Mouse (Mus musculus): ENCODE data around the gene Slc26a9. TPM values are rescaled to one million over a fixed set of nuclear protein-coding genes. Genes with fewer than 3 reads are reported as not detected.

Gene Slc26a9
- polyA plus RNA-seq (2015; fragmentation: Nextera tagmentation; extraction: Ambion mirVana), result not detected in 2 replicates

DNA sequence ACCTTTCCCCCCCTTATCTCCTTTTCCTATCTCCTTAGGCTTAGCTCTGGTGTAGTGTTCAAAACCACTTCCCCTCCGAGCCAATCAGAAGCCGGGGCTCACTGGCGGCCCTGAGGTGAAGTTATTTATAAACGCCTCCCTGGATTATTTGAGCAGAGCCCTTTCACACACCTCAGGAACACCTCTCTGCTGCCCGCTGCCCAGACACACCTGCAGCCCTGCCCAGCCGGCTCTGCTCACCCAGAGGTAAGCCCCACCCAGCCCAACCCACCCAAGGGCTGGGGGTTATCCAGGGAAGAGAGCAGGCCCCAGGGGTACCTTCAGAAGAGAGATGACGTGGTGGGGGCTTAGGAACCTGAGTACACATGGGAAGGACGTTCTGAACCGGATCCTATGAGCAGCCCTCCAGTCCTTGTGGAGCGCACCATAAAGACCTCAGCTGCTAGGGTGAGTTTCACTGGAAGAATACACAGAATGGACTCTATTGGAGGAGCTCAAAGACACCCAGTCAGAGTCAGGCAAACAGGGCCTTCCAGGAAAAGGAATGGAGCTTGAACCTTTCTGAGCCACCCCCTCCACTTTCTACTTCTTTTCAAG, at the start of gene Slc26a9:
Gene Slc26a9 (plus strand): TSS at position 155 of the 597 bp plus-strand sequence.
- no peak for DNase-seq
- H3K4me2 ChIP-seq (ENCODE audit: low read depth, low read length), result no peak within 1 kb of the TSS
- no peak within 1 kb of the TSS for H3K4me3 ChIP-seq (ENCODE audit: low read depth, low read length)
- WGBS (ENCODE audit: insufficient replicate concordance), result 25% methylated on average over 10 of the region's 10 CpGs
- H3K27ac ChIP-seq (ENCODE audit: low read depth), result no peak within 1 kb of the TSS
- H3K4me1 ChIP-seq (ENCODE audit: insufficient read depth), result no peaks in the 10 kb centered on the region
- no peak for TF ChIP-seq EP300 (IDR thresholded peaks at IDR 0.05; ENCODE audit: low read depth)
- TF ChIP-seq CTCF (IDR thresholded peaks at IDR 0.05; ENCODE audit: low read depth), result no peak
- H3K36me3 ChIP-seq (replicated peaks; ENCODE audit: insufficient read depth, low read length), result no peaks in the 10 kb centered on the region
- H3K9ac ChIP-seq (replicated peaks), result no peak within 1 kb of the TSS
- ATAC-seq, result no peak
- H3K27me3 ChIP-seq (ENCODE audit: insufficient read depth, low read length), result 0 out of 2 replicates have a peak, but pooled peaks cover 3% of the 10 kb centered on the region
- H3K9me3 ChIP-seq (ENCODE audit: low read length), result no peaks in the 10 kb centered on the region

DNA sequence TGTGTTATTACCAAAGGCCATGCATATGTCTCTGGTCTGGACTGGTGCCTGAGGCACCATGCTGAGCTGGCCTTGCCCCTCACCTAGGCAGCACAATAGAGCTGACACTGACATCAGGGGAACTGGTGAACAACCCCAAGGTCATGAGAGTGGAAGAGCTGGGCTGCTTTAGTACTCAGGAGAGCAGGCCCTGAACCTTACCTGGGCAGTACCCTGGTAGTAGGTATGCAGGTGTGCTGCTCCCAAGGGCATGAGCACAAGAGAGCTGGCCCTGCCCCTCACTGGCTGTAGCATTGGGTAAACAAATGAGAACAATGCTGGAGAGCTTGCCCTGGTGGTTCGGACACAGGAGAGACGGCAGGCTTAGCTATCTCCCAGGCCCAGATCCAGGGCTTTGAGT, 48.5 kb upstream of the Slc26a9 start:
- Histone ChIP-seq H3K36me3 (replicated peaks; ENCODE audit: insufficient read depth, low read length) (no peaks in the 10 kb centered on the region), H3K9ac (replicated peaks) (no peak overlapping the region), H3K4me1 (ENCODE audit: insufficient read depth) (0 out of 2 replicates have a peak, but pooled peaks cover 3% of the 10 kb centered on the region), H3K4me2 (ENCODE audit: low read depth, low read length) (no peak overlapping the region), H3K9me3 (ENCODE audit: low read length) (no peaks in the 10 kb centered on the region), H3K27me3 (ENCODE audit: insufficient read depth, low read length) (no peaks in the 10 kb centered on the region), H3K27ac (ENCODE audit: low read depth) (no peak overlapping the region), H3K4me3 (ENCODE audit: low read depth, low read length) (no peak overlapping the region)
- no peak for ATAC-seq
- no peak for DNase-seq
- 83% methylated on average over 2 of the region's 2 CpGs for WGBS (ENCODE audit: insufficient replicate concordance)
- TF ChIP-seq EP300 (IDR thresholded peaks at IDR 0.05; ENCODE audit: low read depth) (no peak), CTCF (IDR thresholded peaks at IDR 0.05; ENCODE audit: low read depth) (no peak)

DNA sequence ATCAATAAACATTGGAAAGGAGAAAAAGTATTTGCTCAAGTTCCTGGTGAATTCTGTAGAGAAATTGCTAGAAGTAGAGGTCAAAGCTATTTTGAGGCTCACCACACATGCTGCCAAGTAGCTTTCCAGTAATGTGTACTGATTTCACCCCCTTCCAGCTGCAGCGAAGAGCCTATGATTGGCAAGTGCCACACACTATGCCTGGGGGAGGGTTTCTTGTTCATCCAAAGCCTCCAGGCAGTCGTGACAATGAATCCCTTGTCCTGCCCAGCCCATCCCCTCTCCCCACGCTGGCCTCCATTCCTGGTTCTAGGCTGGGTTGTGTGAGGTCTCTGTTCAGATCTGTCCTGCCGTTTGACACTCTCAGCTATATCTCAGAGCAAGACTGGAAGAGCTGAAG, 47.5 kb upstream of the Slc26a9 start:
- DNase-seq, result no peak
- ATAC-seq, result no peak
- no peak overlapping the region for H3K4me2 ChIP-seq (ENCODE audit: low read depth, low read length)
- 63% methylated on average over 4 of the region's 4 CpGs for WGBS (ENCODE audit: insufficient replicate concordance)
- H3K4me1 ChIP-seq (ENCODE audit: insufficient read depth), result no peaks in the 10 kb centered on the region
- no peaks in the 10 kb centered on the region for H3K27me3 ChIP-seq (ENCODE audit: insufficient read depth, low read length)
- no peaks in the 10 kb centered on the region for H3K36me3 ChIP-seq (replicated peaks; ENCODE audit: insufficient read depth, low read length)
- H3K4me3 ChIP-seq (ENCODE audit: low read depth, low read length), result no peak overlapping the region
- no peaks in the 10 kb centered on the region for H3K9me3 ChIP-seq (ENCODE audit: low read length)
- H3K9ac ChIP-seq (replicated peaks), result no peak overlapping the region
- no peak for TF ChIP-seq EP300 (IDR thresholded peaks at IDR 0.05; ENCODE audit: low read depth)
- TF ChIP-seq CTCF (IDR thresholded peaks at IDR 0.05; ENCODE audit: low read depth), result no peak
- no peak overlapping the region for H3K27ac ChIP-seq (ENCODE audit: low read depth)

DNA sequence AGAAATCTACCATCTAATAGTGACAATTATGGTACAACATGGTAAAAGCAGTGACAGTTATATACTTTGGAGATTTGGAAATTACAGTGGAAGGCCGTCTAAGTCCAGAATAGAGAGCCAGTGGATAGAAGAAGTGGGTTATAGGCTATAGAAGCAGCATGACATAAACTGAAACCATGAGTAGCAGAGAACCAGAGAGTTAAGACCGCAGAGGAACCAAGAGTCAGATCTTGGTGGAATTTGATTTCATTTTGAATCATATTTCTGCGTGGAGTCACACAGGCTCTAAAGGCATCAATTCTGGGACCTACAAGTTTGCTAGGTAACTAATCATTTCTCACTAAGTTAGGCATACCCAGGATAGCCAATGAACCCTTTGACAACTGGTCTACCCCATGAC, 45.1 kb upstream of the Slc26a9 start:
- 75% methylated on average over 3 of the region's 3 CpGs for WGBS (ENCODE audit: insufficient replicate concordance)
- no peak for ATAC-seq

DNA sequence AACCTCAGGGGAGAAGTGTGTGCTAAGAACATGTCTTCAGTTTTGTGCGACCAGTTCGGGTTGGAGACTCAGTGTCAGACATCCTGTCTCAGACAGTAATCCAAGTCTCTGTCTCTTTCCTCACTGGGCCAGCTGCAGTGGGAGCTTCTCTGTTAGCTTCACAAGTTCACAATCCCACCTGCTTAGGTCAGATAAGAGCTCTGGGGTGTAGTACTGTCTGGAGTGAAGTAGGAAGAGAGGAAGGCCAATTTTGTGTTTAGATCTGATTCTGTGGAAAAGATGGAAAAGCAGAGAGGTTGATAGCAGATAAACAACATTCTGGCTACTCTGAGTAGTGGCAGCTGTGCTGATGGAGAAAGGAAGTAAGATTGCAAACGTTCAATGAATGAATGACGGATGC, 44.2 kb upstream of the Slc26a9 start:
- Histone ChIP-seq H3K4me1 (ENCODE audit: insufficient read depth) (peaks cover 4% of the 10 kb centered on the region; the same call in 1 of the 2 replicates), H3K4me2 (ENCODE audit: low read depth, low read length) (no peak overlapping the region), H3K4me3 (ENCODE audit: low read depth, low read length) (no peak overlapping the region), H3K27ac (ENCODE audit: low read depth) (no peak overlapping the region), H3K9me3 (ENCODE audit: low read length) (no peaks in the 10 kb centered on the region), H3K36me3 (replicated peaks; ENCODE audit: insufficient read depth, low read length) (no peaks in the 10 kb centered on the region), H3K9ac (replicated peaks) (no peak overlapping the region), H3K27me3 (ENCODE audit: insufficient read depth, low read length) (no peaks in the 10 kb centered on the region)
- DNase-seq (no peak), ATAC-seq (no peak)
- WGBS (ENCODE audit: insufficient replicate concordance), result 71% methylated on average over 4 of the region's 4 CpGs
- TF ChIP-seq CTCF (IDR thresholded peaks at IDR 0.05; ENCODE audit: low read depth) (no peak), EP300 (IDR thresholded peaks at IDR 0.05; ENCODE audit: low read depth) (no peak)

More for the DNA sequence above, 45.1 kb upstream of the Slc26a9 start:
- H3K4me1 ChIP-seq (ENCODE audit: insufficient read depth), result peaks cover 4% of the 10 kb centered on the region; the same call in 1 of the 2 replicates
- no peaks in the 10 kb centered on the region for H3K27me3 ChIP-seq (ENCODE audit: insufficient read depth, low read length)
- H3K9ac ChIP-seq (replicated peaks), result no peak overlapping the region
- H3K4me3 ChIP-seq (ENCODE audit: low read depth, low read length), result no peak overlapping the region
- no peak for TF ChIP-seq CTCF (IDR thresholded peaks at IDR 0.05; ENCODE audit: low read depth)
- no peak for TF ChIP-seq EP300 (IDR thresholded peaks at IDR 0.05; ENCODE audit: low read depth)
- H3K9me3 ChIP-seq (ENCODE audit: low read length), result no peaks in the 10 kb centered on the region
- H3K36me3 ChIP-seq (replicated peaks; ENCODE audit: insufficient read depth, low read length), result no peaks in the 10 kb centered on the region
- no peak overlapping the region for H3K4me2 ChIP-seq (ENCODE audit: low read depth, low read length)
- H3K27ac ChIP-seq (ENCODE audit: low read depth), result no peak overlapping the region
- DNase-seq, result no peak

DNA sequence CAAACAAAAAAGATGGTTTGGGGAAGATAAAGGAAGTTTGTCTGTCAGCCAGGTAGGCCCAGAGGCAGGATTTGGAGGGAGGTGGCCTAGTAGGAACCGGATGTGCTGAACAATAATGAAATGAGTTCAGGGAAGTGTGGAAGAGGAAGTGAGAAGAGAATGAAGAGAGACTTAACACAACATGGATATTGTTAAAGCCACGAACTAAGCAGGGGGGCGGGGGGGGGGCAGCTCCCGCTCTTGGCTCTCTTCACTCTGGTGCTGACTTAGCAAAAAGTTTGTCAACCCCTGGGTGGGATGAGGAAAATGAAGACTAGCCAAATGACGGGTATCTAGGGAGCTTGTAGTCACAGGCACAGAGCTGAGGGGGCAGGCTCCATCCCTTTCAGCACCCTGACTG, 43.4 kb upstream of the Slc26a9 start:
- no peak for DNase-seq
- Histone ChIP-seq H3K9ac (replicated peaks) (no peak overlapping the region), H3K27me3 (ENCODE audit: insufficient read depth, low read length) (no peaks in the 10 kb centered on the region), H3K9me3 (ENCODE audit: low read length) (no peaks in the 10 kb centered on the region), H3K27ac (ENCODE audit: low read depth) (no peak overlapping the region), H3K36me3 (replicated peaks; ENCODE audit: insufficient read depth, low read length) (no peaks in the 10 kb centered on the region), H3K4me1 (ENCODE audit: insufficient read depth) (peaks cover 4% of the 10 kb centered on the region; the same call in 1 of the 2 replicates), H3K4me2 (ENCODE audit: low read depth, low read length) (no peak overlapping the region), H3K4me3 (ENCODE audit: low read depth, low read length) (no peak overlapping the region)
- WGBS (ENCODE audit: insufficient replicate concordance), result 36% methylated on average over 5 of the region's 5 CpGs
- TF ChIP-seq EP300 (IDR thresholded peaks at IDR 0.05; ENCODE audit: low read depth), result no peak
- ATAC-seq, result no peak
